11 mouse cellular contexts compared by ENCODE assay signal in the genomic region with DNA sequence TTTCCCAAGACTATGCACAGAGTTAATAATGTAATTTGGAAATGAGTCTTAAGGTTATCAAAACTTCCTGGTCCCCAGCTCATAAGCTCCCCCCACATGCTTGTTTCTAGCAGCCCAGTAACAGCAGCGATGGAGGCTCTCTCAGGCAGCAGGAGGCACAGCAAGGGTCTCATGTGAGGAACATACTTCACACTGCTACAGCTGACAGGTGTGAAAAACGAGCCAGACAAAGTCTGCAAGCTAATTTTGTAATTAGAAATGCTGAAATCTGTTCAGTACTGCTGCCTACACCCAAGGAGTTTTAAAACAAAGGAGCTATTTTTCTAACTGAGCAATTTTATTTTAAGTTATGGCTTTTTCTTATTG. TPM values are rescaled to one million over a fixed set of nuclear protein-coding genes. Genes with fewer than 3 reads are reported as not detected.
DNase-seq lines count a peak whose midpoint lies in the region; ATAC-seq lines count a peak whose summit lies in the region.
"Had no signal": no experiment of that assay in that cellular context is flagged by ENCODE, and none has a peak within 500 bp of the region (broad histone marks: within the 10 kb centered on the region; RNA-seq: fewer than 3 reads in every experiment).

No protein-coding gene starts in this region.

- H3K4me3 ChIP-seq in heart, embryonic 13.5 days, result no peak overlapping the region
- H3K4me3 ChIP-seq in midbrain, embryonic 11.5 days (ENCODE audit: low read depth, low read length), result no peak overlapping the region
- H3K4me3 ChIP-seq in midbrain, embryonic 16.5 days (ENCODE audit: low read depth, low read length), result no peak overlapping the region

- DNase-seq in heart, postnatal 36 days, result no peak
- peak; percentile 57 for DNase-seq in midbrain, embryonic 11.5 days (ENCODE audit: low spot score, missing footprints)
- DNase-seq in layer of hippocampus, adult 9-10 months (ENCODE audit: low spot score), result peak; percentile 7
- peak; percentile 54 for DNase-seq in thymus, postnatal 4 days
- DNase-seq in natural killer cell, adult 2 months (ENCODE audit: low spot score in 2 of 2), result no peak
- DNase-seq: cerebellum, adult 9-11 months; kidney, adult 9 months; lung, embryonic 14.5 days had no signal

- no peaks in the 10 kb centered on the region for H3K27me3 ChIP-seq in heart, embryonic 13.5 days (replicated peaks)
- H3K27me3 ChIP-seq in midbrain, embryonic 11.5 days (ENCODE audit: control insufficient read depth, insufficient read depth, low read length), result no peaks in the 10 kb centered on the region
- H3K27me3 ChIP-seq in midbrain, embryonic 16.5 days (ENCODE audit: control insufficient read depth, insufficient read depth, low read depth, low read length), result no peaks in the 10 kb centered on the region

- H3K9me3 ChIP-seq in heart, embryonic 13.5 days, result no peaks in the 10 kb centered on the region
- no peaks in the 10 kb centered on the region for H3K9me3 ChIP-seq in midbrain, embryonic 11.5 days (ENCODE audit: control insufficient read depth, low read length)
- H3K9me3 ChIP-seq in midbrain, embryonic 16.5 days (replicated peaks; ENCODE audit: control insufficient read depth, low read length, poor library complexity, severe bottlenecking), result no peaks in the 10 kb centered on the region

- H3K36me3 ChIP-seq in heart, embryonic 13.5 days, result no peaks in the 10 kb centered on the region; the same call in 1 of the 2 replicates
- H3K36me3 ChIP-seq in midbrain, embryonic 11.5 days (ENCODE audit: control insufficient read depth, insufficient read depth, low read length), result no peaks in the 10 kb centered on the region
- H3K36me3 ChIP-seq in midbrain, embryonic 16.5 days (ENCODE audit: control insufficient read depth, insufficient read depth, low read length), result no peaks in the 10 kb centered on the region

- WGBS in heart, embryonic 13.5 days, result 28% methylated on average over 2 of the region's 2 CpGs
- 71% methylated on average over 2 of the region's 2 CpGs for WGBS in midbrain, embryonic 11.5 days
- WGBS in midbrain, embryonic 16.5 days, result 40% methylated on average over 2 of the region's 2 CpGs

- no peak overlapping the region for H3K9ac ChIP-seq in heart, embryonic 13.5 days
- no peak overlapping the region for H3K9ac ChIP-seq in midbrain, embryonic 11.5 days (ENCODE audit: low read length)
- no peak overlapping the region for H3K9ac ChIP-seq in midbrain, embryonic 16.5 days (ENCODE audit: low read depth, low read length)
- H3K9ac ChIP-seq: lung, embryonic 14.5 days had no signal

- H3K27ac ChIP-seq in heart, embryonic 13.5 days (replicated peaks), result peak overlapping the region; percentile 16
- no peak overlapping the region for H3K27ac ChIP-seq in midbrain, embryonic 11.5 days (ENCODE audit: low read depth, low read length)
- H3K27ac ChIP-seq in midbrain, embryonic 16.5 days (ENCODE audit: low read length), result no peak overlapping the region
- H3K27ac ChIP-seq: stomach, postnatal 0 days had no signal

- no peak for ATAC-seq in heart, embryonic 13.5 days (ENCODE audit: extremely low read depth, insufficient number of reproducible peaks, low FRiP score, low TSS enrichment)
- no peak for ATAC-seq in midbrain, embryonic 11.5 days (ENCODE audit: low FRiP score)
- no peak for ATAC-seq in midbrain, embryonic 16.5 days

- peaks cover 60% of the 10 kb centered on the region for H3K4me1 ChIP-seq in heart, embryonic 13.5 days
- peaks cover 10% of the 10 kb centered on the region for H3K4me1 ChIP-seq in midbrain, embryonic 11.5 days (ENCODE audit: control insufficient read depth, insufficient read depth, low read length)
- peaks cover 5% of the 10 kb centered on the region for H3K4me1 ChIP-seq in midbrain, embryonic 16.5 days (ENCODE audit: control insufficient read depth, insufficient read depth, low read length)

- intact Hi-C loops in heart, postnatal 36 days (cut with DNase I), result no loop called here

- H3K4me2 ChIP-seq in heart, embryonic 13.5 days, result no peak overlapping the region
- no peak overlapping the region for H3K4me2 ChIP-seq in midbrain, embryonic 11.5 days
- no peak overlapping the region for H3K4me2 ChIP-seq in midbrain, embryonic 16.5 days (ENCODE audit: low read length)
- H3K4me2 ChIP-seq: lung, embryonic 14.5 days had no signal

RNA-seq across cellular contexts. Expression of gene Disp1, which starts 40.3 kb away (rescaled TPM):
- 8.8 and 9.1 TPM in 2 replicates for polyA plus RNA-seq in heart, embryonic 13.5 days (2015; fragmentation: Nextera tagmentation; extraction: Ambion mirVana)
- total RNA-seq in heart, postnatal 36 days (2021), result 1 to 10 TPM; 5.6 to 7.0 TPM
- 8.8 and 9.3 TPM in 2 replicates for polyA plus RNA-seq in midbrain, embryonic 11.5 days (2014; fragmentation: Nextera tagmentation; extraction: Ambion mirVana)
- polyA plus RNA-seq in midbrain, embryonic 16.5 days (2015; fragmentation: Nextera tagmentation; extraction: Ambion mirVana), result 7.6 and 10.3 TPM in 2 replicates

Comparison
In these comparisons a context has a peak if more than half of its experiments do, and no peak if none do; other contexts are left out.
1. DNase-seq: peak in midbrain, embryonic 11.5 days (single experiment), layer of hippocampus, adult 9-10 months (single experiment) and thymus, postnatal 4 days (single experiment); none in heart, postnatal 36 days (0 of 2) and natural killer cell, adult 2 months (0 of 2).